Mouse (Mus musculus) spleen, adult 12 weeks (tissue): ENCODE results near the gene Cldn34b2.
"Not testable (repeated sequence)": the region's sequence is repeated elsewhere in the genome, so short reads cannot be mapped to it uniquely, and the experiment has no call there.

Experiments used
- DNase-seq: peaks from one replicate; pipeline ENCODE4 v3.0.0; 2022; ENCODE audit warnings: low spot score

Gene Cldn34b2

GRCm38 (mm10) chrX:155128312-155128711, at the start of gene Cldn34b2:
Gene Cldn34b2 (minus strand): TSS chrX:155128412.
- DNase-seq: not testable (repeated sequence)

- DNase-seq: no peak
Measured at GRCm38 (mm10) chrX:155177640-155178039, 49.4 kb upstream of the Cldn34b2 start.

- DNase-seq: no peak
Measured at GRCm38 (mm10) chrX:155177230-155177629, 49.0 kb upstream of the Cldn34b2 start.

GRCm38 (mm10) chrX:155175568-155175967, 47.4 kb upstream of the Cldn34b2 start:
- no peak for DNase-seq

- DNase-seq: no peak
Measured at GRCm38 (mm10) chrX:155172310-155172709, 44.1 kb upstream of the Cldn34b2 start.

GRCm38 (mm10) chrX:155171754-155172153, 43.5 kb upstream of the Cldn34b2 start:
- DNase-seq: no peak

- no peak for DNase-seq
Measured at GRCm38 (mm10) chrX:155169886-155170285, 41.7 kb upstream of the Cldn34b2 start.

- DNase-seq: no peak
Measured at GRCm38 (mm10) chrX:155167667-155168066, 39.5 kb upstream of the Cldn34b2 start.

- no peak for DNase-seq
Measured at GRCm38 (mm10) chrX:155166313-155166712, 38.1 kb upstream of the Cldn34b2 start.

GRCm38 (mm10) chrX:155163553-155163952, 35.3 kb upstream of the Cldn34b2 start:
- no peak for DNase-seq

- DNase-seq: no peak
Measured at GRCm38 (mm10) chrX:155151868-155152267, 23.7 kb upstream of the Cldn34b2 start.

GRCm38 (mm10) chrX:155144718-155145117, 16.5 kb upstream of the Cldn34b2 start:
- DNase-seq: peak; percentile 2

- no peak for DNase-seq
Measured at GRCm38 (mm10) chrX:155098024-155098423, 30.2 kb downstream of the Cldn34b2 start.

- DNase-seq: not testable (repeated sequence)
Measured at GRCm38 (mm10) chrX:155093566-155093965, 34.6 kb downstream of the Cldn34b2 start, which contains the start of gene Magea2. Gene Magea2 (minus strand): TSS chrX:155093666.

GRCm38 (mm10) chrX:155089693-155090092, 38.5 kb downstream of the Cldn34b2 start, which contains the start of gene Magea1:
Gene Magea1 (minus strand): TSS chrX:155089793.
- not testable (repeated sequence) for DNase-seq
